Mouse (Mus musculus) cerebellum, adult 2 months (tissue): Measurements from ENCODE around the gene Clic1. TPM values are rescaled to one million over a fixed set of nuclear protein-coding genes. Genes with fewer than 3 reads are reported as not detected.
A peak's percentile ranks its signal among the peaks of the same experiment; 100 is the strongest.

Source experiments
- DNase-seq, 2 experiments: peaks; one replicate each; pipeline ENCODE4 v3.0.0; 2021
- H3K27ac ChIP-seq: fragments of 200-500 bp; 2 replicates; pipeline ENCODE4 v1.5.1; 2012; ENCODE audit warnings: low read length, control low read depth, inconsistent platforms; ENCODE audit not compliant: insufficient read depth
- H3K27me3 ChIP-seq: fragments of 200-500 bp; 2 replicates; pipeline ENCODE4 v1.6.1; 2012; ENCODE audit warnings: inconsistent platforms, mild to moderate bottlenecking, low read length, moderate library complexity; ENCODE audit not compliant: control insufficient read depth, insufficient read depth
- H3K4me1 ChIP-seq: fragments of 200-500 bp; 2 replicates; pipeline ENCODE4 v1.6.1; 2011; ENCODE audit warnings: low read length; ENCODE audit not compliant: control insufficient read depth, insufficient read depth
- H3K4me3 ChIP-seq: fragments of 200-500 bp; replicated peaks from 2 replicates; pipeline ENCODE3; 2011; ENCODE audit warnings: mild to moderate bottlenecking, low read depth, low read length, control low read depth; ENCODE audit not compliant: insufficient read depth
- CTCF ChIP-seq: fragments of 200-500 bp; IDR thresholded peaks from 2 replicates; pipeline ENCODE4 v1.5.1; 2011; ENCODE audit warnings: low read depth, mild to moderate bottlenecking, control low read depth, low read length, moderate library complexity, borderline replicate concordance; ENCODE audit not compliant: insufficient read depth
- POLR2A ChIP-seq: fragments of 200-500 bp; IDR thresholded peaks from 2 replicates; pipeline ENCODE4 v1.6.1; 2011; ENCODE audit warnings: low read length, control low read depth, borderline replicate concordance; ENCODE audit not compliant: insufficient read depth
- WGBS: fragments of 180-500 bp; shearing (Covaris S2); methylation state at CpG from one replicate; pipeline ENCODE4 v1.1.7; 2018; 5-methylcytosine and 5-hydroxymethylcytosine counted together
- polyA plus RNA-seq: library from polyadenylated mRNA; depleted of rRNA; stranded (reverse); fragments of >200 nt; gene quantifications from 2 replicates; pipeline ENCODE4 v1.2.3, GENCODE M21; 2012; rRNA removed

The Clic1 gene
- polyA plus RNA-seq, 1 experiment, result 41.2 TPM

GRCm38 (mm10) chr17:35108097-35108496, 58.3 kb downstream of the Clic1 start, which contains the start of gene Ly6g5c:
Gene Ly6g5c (plus strand): TSS chr17:35108279.
- DNase-seq, result peak; percentile 60 to 72
- TF ChIP-seq POLR2A, result no peak
- TF ChIP-seq CTCF, result no peak
- Histone ChIP-seq H3K27me3 (no peaks in the 10 kb centered on the region), H3K27ac (no peak within 1 kb of the TSS), H3K4me3 (no peak within 1 kb of the TSS), H3K4me1 (peaks cover 28% of the 10 kb centered on the region)
- WGBS, result 15% methylated on average over 6 of the region's 6 CpGs

Other genes starting within 250 kb of the Clic1 start
- not detected in 2 replicates for gene Cyp21a1, start 245.4 kb upstream of the Clic1 start, polyA plus RNA-seq
- gene Stk19, start 213.0 kb upstream of the Clic1 start, polyA plus RNA-seq, result 52.9 TPM in 2 replicates
- gene Dxo, start 212.9 kb upstream of the Clic1 start, polyA plus RNA-seq, result 59.6 and 62.5 TPM in 2 replicates
- 77.4 and 87.2 TPM in 2 replicates for gene Skiv2l, start 199.8 kb upstream of the Clic1 start, polyA plus RNA-seq
- 47.2 and 47.9 TPM in 2 replicates for gene Nelfe, start 199.6 kb upstream of the Clic1 start, polyA plus RNA-seq
- gene Cfb, start 187.4 kb upstream of the Clic1 start, polyA plus RNA-seq, result 0.14 and 0.20 TPM in 2 replicates
- gene Zbtb12, start 170.5 kb upstream of the Clic1 start, polyA plus RNA-seq, result 8.2 and 8.3 TPM in 2 replicates
- 0.08 and 0.10 TPM in 2 replicates for gene Gm20547, start 167.9 kb upstream of the Clic1 start, polyA plus RNA-seq
- 2.3 and 2.9 TPM in 2 replicates for gene C2, start 151.7 kb upstream of the Clic1 start, polyA plus RNA-seq
- gene Ehmt2, start 151.5 kb upstream of the Clic1 start, polyA plus RNA-seq, result 174 and 182 TPM in 2 replicates
- 0.05 TPM in 1 of 2 replicates, not detected in the other for gene Slc44a4, start 135.5 kb upstream of the Clic1 start, polyA plus RNA-seq
- 58.7 and 60.9 TPM in 2 replicates for gene Neu1, start 118.7 kb upstream of the Clic1 start, polyA plus RNA-seq
- gene Hspa1b, start 90.7 kb upstream of the Clic1 start, polyA plus RNA-seq, result 4.6 and 9.2 TPM in 2 replicates
- not detected in 2 replicates for gene Gm20481, start 80.1 kb upstream of the Clic1 start, polyA plus RNA-seq
- gene Hspa1a, start 77.8 kb upstream of the Clic1 start, polyA plus RNA-seq, result 10.5 and 14.9 TPM in 2 replicates
- 0.49 and 0.89 TPM in 2 replicates for gene Hspa1l, start 77.3 kb upstream of the Clic1 start, polyA plus RNA-seq
- 56.2 and 63.7 TPM in 2 replicates for gene Lsm2, start 68.1 kb upstream of the Clic1 start, polyA plus RNA-seq
- 65.3 and 77.0 TPM in 2 replicates for gene Vars, start 49.0 kb upstream of the Clic1 start, polyA plus RNA-seq
- gene Vwa7, start 33.4 kb upstream of the Clic1 start, polyA plus RNA-seq, result 25.5 and 30.1 TPM in 2 replicates
- 2.0 and 2.3 TPM in 2 replicates for gene Sapcd1, start 21.9 kb upstream of the Clic1 start, polyA plus RNA-seq
- gene Msh5, start 3.2 kb upstream of the Clic1 start, polyA plus RNA-seq, result 4.3 and 5.5 TPM in 2 replicates
- gene Ddah2, start 9.1 kb downstream of the Clic1 start, polyA plus RNA-seq, result 59.5 and 63.3 TPM in 2 replicates
- 0.11 and 0.15 TPM in 2 replicates for gene Ly6g6c, start 15.4 kb downstream of the Clic1 start, polyA plus RNA-seq
- gene Mpig6b, start 16.2 kb downstream of the Clic1 start, polyA plus RNA-seq, result 0.25 and 0.43 TPM in 2 replicates
- gene Ly6g6e, start 26.9 kb downstream of the Clic1 start, polyA plus RNA-seq, result 5.3 and 6.3 TPM in 2 replicates
- 8.5 and 10.4 TPM in 2 replicates for gene Ly6g6d, start 28.1 kb downstream of the Clic1 start, polyA plus RNA-seq
- 0.86 and 1.1 TPM in 2 replicates for gene Ly6g6f, start 35.6 kb downstream of the Clic1 start, polyA plus RNA-seq
- 337 and 394 TPM in 2 replicates for gene Abhd16a, start 39.3 kb downstream of the Clic1 start, polyA plus RNA-seq
- gene Ly6g5c, start 58.3 kb downstream of the Clic1 start, polyA plus RNA-seq, result 0.28 TPM in 1 of 2 replicates, not detected in the other
- gene Ly6g5b, start 65.5 kb downstream of the Clic1 start, polyA plus RNA-seq, result 2.2 and 3.4 TPM in 2 replicates
- 32.7 TPM in 2 replicates for gene Gpank1, start 71.5 kb downstream of the Clic1 start, polyA plus RNA-seq
- 231 TPM in 2 replicates for gene Csnk2b, start 72.1 kb downstream of the Clic1 start, polyA plus RNA-seq
- gene D17H6S53E, start 76.4 kb downstream of the Clic1 start, polyA plus RNA-seq, result 12.3 and 14.6 TPM in 2 replicates
- 0.21 and 0.28 TPM in 2 replicates for gene Apom, start 82.1 kb downstream of the Clic1 start, polyA plus RNA-seq
- 211 and 226 TPM in 2 replicates for gene Bag6, start 85.2 kb downstream of the Clic1 start, polyA plus RNA-seq
- 277 and 289 TPM in 2 replicates for gene Prrc2a, start 114.9 kb downstream of the Clic1 start, polyA plus RNA-seq
- gene Aif1, start 126.1 kb downstream of the Clic1 start, polyA plus RNA-seq, result 2.1 and 4.1 TPM in 2 replicates
- 2.8 and 3.2 TPM in 2 replicates for gene Lst1, start 138.5 kb downstream of the Clic1 start, polyA plus RNA-seq
- 0.34 and 0.38 TPM in 2 replicates for gene Ltb, start 144.5 kb downstream of the Clic1 start, polyA plus RNA-seq
- not detected in 2 replicates for gene Tnf, start 152.0 kb downstream of the Clic1 start, polyA plus RNA-seq
- 0.11 and 0.13 TPM in 2 replicates for gene Lta, start 155.4 kb downstream of the Clic1 start, polyA plus RNA-seq
- gene Gm16181, start 170.9 kb downstream of the Clic1 start, polyA plus RNA-seq, result not detected in 2 replicates
- gene Atp6v1g2, start 183.7 kb downstream of the Clic1 start, polyA plus RNA-seq, result 628 TPM in 2 replicates
- 12.7 and 13.2 TPM in 2 replicates for gene Nfkbil1, start 185.8 kb downstream of the Clic1 start, polyA plus RNA-seq
- gene Ddx39b, start 191.8 kb downstream of the Clic1 start, polyA plus RNA-seq, result 438 and 458 TPM in 2 replicates
- gene H2-D1, start 212.8 kb downstream of the Clic1 start, polyA plus RNA-seq, result 174 and 183 TPM in 2 replicates